ENCODE assay signal across 15 mouse cellular contexts in genomic region chr1:38688216-38688615, GRCm38 (mm10). TPM values are rescaled to one million over a fixed set of nuclear protein-coding genes. Genes with fewer than 3 reads are reported as not detected.
"Had no signal": no experiment of that assay in that cellular context is flagged by ENCODE, and none has a peak within 500 bp of the region (broad histone marks: within the 10 kb centered on the region; RNA-seq: fewer than 3 reads in every experiment).

No protein-coding gene starts in this region.

- H3K27ac ChIP-seq: kidney, embryonic 15.5 days; liver, embryonic 14.5 days; midbrain, embryonic 10.5 days; neural tube, embryonic 15.5 days; stomach, postnatal 0 days had no signal

- H3K27me3 ChIP-seq: kidney, embryonic 15.5 days; neural tube, embryonic 15.5 days had no signal

- H3K4me2 ChIP-seq: kidney, embryonic 15.5 days; neural tube, embryonic 15.5 days had no signal

- H3K36me3 ChIP-seq: kidney, embryonic 15.5 days; midbrain, embryonic 10.5 days; neural tube, embryonic 15.5 days had no signal

- DNase-seq: kidney, adult 2 months; kidney, postnatal 14 days; lung, adult 18-20 months; lung, postnatal 36 days; midbrain, embryonic 14.5 days; right cerebral cortex, adult 18-20 months; right cerebral cortex, postnatal 25 days; thymus, adult 18-20 months; thymus, postnatal 14 days had no signal

- H3K4me1 ChIP-seq: kidney, embryonic 15.5 days had no signal

- H3K9me3 ChIP-seq: kidney, embryonic 15.5 days; midbrain, embryonic 10.5 days; neural tube, embryonic 15.5 days had no signal

- H3K9ac ChIP-seq: kidney, embryonic 15.5 days; liver, embryonic 14.5 days; neural tube, embryonic 15.5 days had no signal

- H3K4me3 ChIP-seq: kidney, embryonic 15.5 days; midbrain, embryonic 10.5 days; myocyte; neural tube, embryonic 15.5 days had no signal

RNA-seq across cellular contexts. Expression of gene Aff3, which starts 23.5 kb away (rescaled TPM):
- polyA plus RNA-seq: myocyte had no signal
